Mouse (Mus musculus): ENCODE data around the gene Pard3b. TPM values are rescaled to one million over a fixed set of nuclear protein-coding genes. Genes with fewer than 3 reads are reported as not detected.

The Pard3b gene
- total and polyA plus RNA-seq, 3 experiments: 2.2 to 13.9 (median 13.8) TPM

DNA sequence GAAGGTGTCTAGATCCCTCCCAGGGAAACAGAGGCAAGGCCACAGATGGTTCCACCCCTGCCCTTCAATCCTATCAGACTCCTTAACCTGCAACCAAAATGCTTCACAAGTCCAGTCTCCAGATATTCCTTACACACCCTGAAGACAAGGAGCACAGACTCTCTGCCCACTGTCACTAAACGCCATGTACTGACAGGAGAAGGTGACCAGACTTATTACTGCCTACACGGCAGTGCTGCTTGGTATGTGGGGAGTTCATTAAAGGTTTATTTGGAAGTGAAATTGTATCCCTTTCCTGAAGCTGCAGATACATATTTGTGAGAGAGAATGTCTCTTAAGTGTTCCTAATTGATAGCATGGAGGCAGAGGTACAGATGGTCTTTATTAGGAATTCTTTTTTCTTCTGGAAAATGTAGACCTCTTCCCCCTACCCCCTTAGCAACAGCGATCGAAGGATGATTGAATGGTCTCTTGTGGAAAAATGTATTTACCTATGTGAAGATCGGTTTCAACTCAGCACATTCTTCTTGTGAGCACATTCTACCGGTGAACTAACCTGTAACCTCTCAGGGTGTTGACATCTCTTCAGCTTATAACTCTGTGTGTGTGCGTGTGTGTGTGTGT, 735.9 kb downstream of the Pard3b start:
- TF ChIP-seq CTCF (IDR thresholded peaks at IDR 0.05) (no peak), EP300 (IDR thresholded peaks at IDR 0.05; ENCODE audit: insufficient read depth, low read depth, low read length) (no peak), POLR2A (IDR thresholded peaks at IDR 0.05; ENCODE audit: insufficient read depth, low read depth, low read length) (no peak)
- intact Hi-C loops (cut with DNase I): no loop called here
- Histone ChIP-seq H3K4me3 (no peak overlapping the region), H3K4me1 (ENCODE audit: control insufficient read depth, insufficient read depth, low read length) (no peaks in the 10 kb centered on the region), H3K79me2 (replicated peaks; ENCODE audit: control insufficient read depth, insufficient read depth, low read length) (no peaks in the 10 kb centered on the region), H3K36me3 (ENCODE audit: control insufficient read depth, insufficient read depth, low read length) (no peaks in the 10 kb centered on the region), H3K27ac (no peak overlapping the region), H3K27me3 (ENCODE audit: control insufficient read depth, insufficient read depth, low read length) (no peaks in the 10 kb centered on the region), H3K9ac (ENCODE audit: low read depth, low read length) (no peak overlapping the region)
- no peak for DNase-seq
- WGBS: 91% methylated on average over 7 of the region's 7 CpGs

DNA sequence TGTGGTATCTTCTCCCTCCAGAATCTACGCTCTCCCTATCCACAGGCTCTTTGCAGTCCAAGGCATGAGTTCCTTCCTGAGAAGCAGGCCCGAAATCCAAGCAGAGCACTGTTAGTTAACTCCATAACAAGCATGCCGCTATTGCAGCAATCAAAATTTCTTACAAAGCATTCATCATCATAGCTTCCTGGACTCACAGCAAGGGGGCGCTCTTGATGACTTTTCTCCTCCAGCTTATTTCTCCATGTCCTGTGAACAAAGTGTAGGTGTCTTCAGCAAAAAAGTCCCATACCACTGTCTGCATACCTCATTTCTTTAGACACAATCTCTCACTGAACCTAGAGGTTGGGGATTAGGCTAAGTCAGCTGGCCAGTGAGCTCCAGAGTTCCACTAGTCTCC, 739.7 kb downstream of the Pard3b start:
- no peaks in the 10 kb centered on the region for H3K36me3 ChIP-seq (ENCODE audit: control insufficient read depth, insufficient read depth, low read length)
- H3K9ac ChIP-seq (ENCODE audit: low read depth, low read length): no peak overlapping the region
- H3K79me2 ChIP-seq (replicated peaks; ENCODE audit: control insufficient read depth, insufficient read depth, low read length): no peaks in the 10 kb centered on the region
- no peak overlapping the region for H3K27ac ChIP-seq
- 93% methylated on average over 4 of the region's 4 CpGs for WGBS
- TF ChIP-seq POLR2A (IDR thresholded peaks at IDR 0.05; ENCODE audit: insufficient read depth, low read depth, low read length): no peak
- no peak for TF ChIP-seq EP300 (IDR thresholded peaks at IDR 0.05; ENCODE audit: insufficient read depth, low read depth, low read length)
- TF ChIP-seq CTCF (IDR thresholded peaks at IDR 0.05): peak; percentile 53
- no peaks in the 10 kb centered on the region for H3K4me1 ChIP-seq (ENCODE audit: control insufficient read depth, insufficient read depth, low read length)
- intact Hi-C loops (cut with DNase I): no loop called here
- H3K4me3 ChIP-seq: no peak overlapping the region
- no peak for DNase-seq
- H3K27me3 ChIP-seq (ENCODE audit: control insufficient read depth, insufficient read depth, low read length): no peaks in the 10 kb centered on the region

DNA sequence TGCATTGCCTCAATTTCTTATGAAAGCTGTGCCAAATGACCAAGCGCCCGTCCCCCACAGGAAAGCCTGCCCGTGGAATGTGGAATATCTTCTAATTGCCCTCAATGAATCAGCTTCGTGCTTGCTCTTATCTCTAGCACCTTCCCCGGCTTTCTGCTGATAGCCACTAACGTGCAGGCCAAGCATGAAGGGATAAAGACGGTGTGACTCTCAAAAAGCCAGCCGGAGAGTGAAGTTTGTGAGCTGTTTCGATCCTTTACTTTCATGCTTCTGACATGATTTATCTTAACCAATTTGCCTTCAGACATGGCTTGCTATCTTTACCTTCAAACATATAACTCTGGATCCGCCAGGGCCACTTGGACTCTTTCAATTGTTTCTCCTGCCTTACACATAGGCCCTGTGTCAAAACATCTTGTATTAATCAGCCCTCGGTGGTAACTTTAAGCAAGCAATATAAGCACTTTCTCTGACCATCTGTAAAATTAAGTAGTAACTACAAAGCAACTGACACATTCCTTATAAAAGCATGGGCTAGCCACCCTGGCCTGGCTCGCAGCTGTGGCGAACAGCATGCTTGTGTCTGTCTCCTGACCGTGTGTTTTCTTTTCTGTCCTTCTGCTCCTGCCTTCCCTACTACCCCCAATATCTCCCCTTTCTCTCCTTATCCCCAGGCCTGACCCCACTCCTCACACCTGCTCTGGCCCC, 744.3 kb downstream of the Pard3b start:
- DNase-seq: peak; percentile 18 to 22
- WGBS: 51% methylated on average over 14 of the region's 14 CpGs
- intact Hi-C loops (cut with DNase I): no loop called here
- Histone ChIP-seq H3K9ac (ENCODE audit: low read depth, low read length) (no peak overlapping the region), H3K4me3 (no peak overlapping the region), H3K79me2 (replicated peaks; ENCODE audit: control insufficient read depth, insufficient read depth, low read length) (no peaks in the 10 kb centered on the region), H3K36me3 (ENCODE audit: control insufficient read depth, insufficient read depth, low read length) (no peaks in the 10 kb centered on the region), H3K27ac (no peak overlapping the region), H3K27me3 (ENCODE audit: control insufficient read depth, insufficient read depth, low read length) (no peaks in the 10 kb centered on the region), H3K4me1 (ENCODE audit: control insufficient read depth, insufficient read depth, low read length) (no peaks in the 10 kb centered on the region)
- TF ChIP-seq POLR2A (IDR thresholded peaks at IDR 0.05; ENCODE audit: insufficient read depth, low read depth, low read length): no peak
- TF ChIP-seq CTCF (IDR thresholded peaks at IDR 0.05): no peak
- no peak for TF ChIP-seq EP300 (IDR thresholded peaks at IDR 0.05; ENCODE audit: insufficient read depth, low read depth, low read length)

DNA sequence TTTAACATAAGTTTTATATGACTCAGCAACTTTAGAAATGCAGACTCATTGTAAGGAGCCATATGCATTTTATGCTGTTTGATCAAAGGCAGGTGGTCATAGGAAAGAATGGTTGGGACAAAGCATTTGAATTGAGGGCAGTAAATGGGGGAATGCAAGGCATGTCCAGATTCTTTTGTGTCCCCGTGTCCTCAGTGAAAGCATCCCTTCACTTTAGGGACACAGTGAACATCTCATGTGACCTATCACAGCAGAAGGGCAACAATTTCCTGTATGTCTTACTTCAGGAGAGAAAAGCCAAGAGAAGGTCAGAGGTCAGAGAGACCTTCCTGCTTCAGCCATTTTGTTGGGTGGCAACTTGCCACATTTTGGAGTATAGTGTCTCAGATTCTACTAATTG, 745.6 kb downstream of the Pard3b start:
- TF ChIP-seq POLR2A (IDR thresholded peaks at IDR 0.05; ENCODE audit: insufficient read depth, low read depth, low read length): no peak
- no peaks in the 10 kb centered on the region for H3K4me1 ChIP-seq (ENCODE audit: control insufficient read depth, insufficient read depth, low read length)
- intact Hi-C loops (cut with DNase I): no loop called here
- DNase-seq: no peak
- H3K27me3 ChIP-seq (ENCODE audit: control insufficient read depth, insufficient read depth, low read length): no peaks in the 10 kb centered on the region
- H3K79me2 ChIP-seq (replicated peaks; ENCODE audit: control insufficient read depth, insufficient read depth, low read length): no peaks in the 10 kb centered on the region
- no peaks in the 10 kb centered on the region for H3K36me3 ChIP-seq (ENCODE audit: control insufficient read depth, insufficient read depth, low read length)
- 95% methylated on average over 1 of the region's 1 CpGs for WGBS
- H3K9ac ChIP-seq (ENCODE audit: low read depth, low read length): no peak overlapping the region
- H3K27ac ChIP-seq: no peak overlapping the region
- no peak overlapping the region for H3K4me3 ChIP-seq

DNA sequence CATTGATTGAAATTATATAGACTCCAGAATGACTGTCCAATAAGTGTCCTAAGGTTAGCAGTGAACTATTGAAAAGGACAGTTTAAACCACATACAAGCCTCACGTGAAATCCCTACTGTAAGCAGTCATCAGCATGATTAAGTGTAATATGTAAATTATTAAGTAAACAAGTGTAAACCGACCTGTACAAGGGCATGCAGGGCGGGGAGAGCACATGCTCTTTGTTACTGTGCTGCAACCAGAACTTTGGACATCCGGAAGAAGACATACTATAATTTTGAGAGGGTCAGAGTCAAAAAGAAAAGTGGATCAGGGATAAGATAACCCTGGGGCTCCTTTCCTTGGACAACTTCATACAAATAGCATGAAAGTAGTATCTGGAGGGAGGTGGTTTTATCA, 749.4 kb downstream of the Pard3b start:
- 90% methylated on average over 4 of the region's 4 CpGs for WGBS
- Histone ChIP-seq H3K79me2 (replicated peaks; ENCODE audit: control insufficient read depth, insufficient read depth, low read length) (no peaks in the 10 kb centered on the region), H3K27me3 (ENCODE audit: control insufficient read depth, insufficient read depth, low read length) (no peaks in the 10 kb centered on the region), H3K27ac (no peak overlapping the region), H3K4me1 (ENCODE audit: control insufficient read depth, insufficient read depth, low read length) (no peaks in the 10 kb centered on the region; the same call in 1 of the 2 replicates), H3K4me3 (no peak overlapping the region), H3K9ac (ENCODE audit: low read depth, low read length) (no peak overlapping the region), H3K36me3 (ENCODE audit: control insufficient read depth, insufficient read depth, low read length) (no peaks in the 10 kb centered on the region)
- no peak for TF ChIP-seq POLR2A (IDR thresholded peaks at IDR 0.05; ENCODE audit: insufficient read depth, low read depth, low read length)
- no peak for TF ChIP-seq CTCF (IDR thresholded peaks at IDR 0.05)
- no peak for TF ChIP-seq EP300 (IDR thresholded peaks at IDR 0.05; ENCODE audit: insufficient read depth, low read depth, low read length)
- DNase-seq: no peak
- intact Hi-C loops (cut with DNase I): no loop called here

DNA sequence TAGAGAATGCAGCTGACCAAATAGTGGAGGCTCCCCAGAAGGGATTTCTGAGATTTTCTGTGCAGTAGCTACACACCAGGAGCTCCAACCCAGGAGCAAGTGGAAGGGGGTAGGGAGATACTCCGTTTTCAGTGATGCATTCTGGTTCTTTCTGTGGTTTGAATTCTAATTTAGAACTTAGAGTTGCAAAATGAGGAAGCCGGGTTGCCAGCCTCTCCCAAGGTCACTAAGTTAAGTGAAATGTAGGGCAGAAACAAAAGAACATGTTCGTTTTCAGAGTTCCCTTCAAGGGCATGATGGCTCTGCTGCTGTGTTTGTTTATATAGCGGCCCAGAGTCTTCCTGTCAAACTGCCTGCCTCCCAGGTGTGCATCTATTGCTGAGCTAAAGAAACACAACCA, 754.2 kb downstream of the Pard3b start:
- intact Hi-C loops (cut with DNase I): no loop called here
- no peak for TF ChIP-seq EP300 (IDR thresholded peaks at IDR 0.05; ENCODE audit: insufficient read depth, low read depth, low read length)
- no peak for TF ChIP-seq CTCF (IDR thresholded peaks at IDR 0.05)
- TF ChIP-seq POLR2A (IDR thresholded peaks at IDR 0.05; ENCODE audit: insufficient read depth, low read depth, low read length): no peak
- 59% methylated on average over 4 of the region's 4 CpGs for WGBS

More for the DNA sequence above, 754.2 kb downstream of the Pard3b start:
- no peaks in the 10 kb centered on the region for H3K79me2 ChIP-seq (replicated peaks; ENCODE audit: control insufficient read depth, insufficient read depth, low read length)
- no peaks in the 10 kb centered on the region for H3K36me3 ChIP-seq (ENCODE audit: control insufficient read depth, insufficient read depth, low read length)
- no peaks in the 10 kb centered on the region; the same call in 1 of the 2 replicates for H3K4me1 ChIP-seq (ENCODE audit: control insufficient read depth, insufficient read depth, low read length)
- no peak overlapping the region for H3K9ac ChIP-seq (ENCODE audit: low read depth, low read length)
- no peak overlapping the region for H3K27ac ChIP-seq
- no peaks in the 10 kb centered on the region for H3K27me3 ChIP-seq (ENCODE audit: control insufficient read depth, insufficient read depth, low read length)
- H3K4me3 ChIP-seq: no peak overlapping the region
- no peak for DNase-seq
